Mouse (Mus musculus): ENCODE results near the gene Fxyd3.

Fxyd3 gene

DNA sequence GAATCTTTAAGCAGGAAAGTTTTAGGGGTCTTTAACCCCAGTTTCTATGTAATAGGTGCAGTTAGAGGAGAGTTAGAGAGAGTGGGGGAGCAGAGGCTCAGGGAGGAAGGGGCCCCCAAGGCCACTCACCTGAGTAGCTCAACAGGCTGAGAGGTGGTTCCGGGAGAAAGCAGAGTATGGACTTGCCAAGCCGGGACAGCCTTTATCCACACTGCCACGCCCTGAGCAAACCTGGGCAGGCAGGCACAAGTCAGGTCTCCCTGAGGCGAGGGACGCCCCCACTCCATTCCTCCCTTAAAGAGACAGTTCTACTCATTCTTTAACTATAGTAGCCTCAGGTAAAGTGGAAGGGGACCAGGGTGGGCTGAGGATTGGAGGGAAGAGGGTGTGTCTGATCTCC lies at the start of gene Fxyd3:
Gene Fxyd3, minus strand, starts transcription at position 213 of the 400 bp plus-strand sequence.
- peak in 1 of 2 experiments; percentile 60 for DNase-seq

GRCm38 (mm10) chr7:31125116-31125515 lies 48.6 kb upstream of the Fxyd3 start:
- no peak for DNase-seq

DNA sequence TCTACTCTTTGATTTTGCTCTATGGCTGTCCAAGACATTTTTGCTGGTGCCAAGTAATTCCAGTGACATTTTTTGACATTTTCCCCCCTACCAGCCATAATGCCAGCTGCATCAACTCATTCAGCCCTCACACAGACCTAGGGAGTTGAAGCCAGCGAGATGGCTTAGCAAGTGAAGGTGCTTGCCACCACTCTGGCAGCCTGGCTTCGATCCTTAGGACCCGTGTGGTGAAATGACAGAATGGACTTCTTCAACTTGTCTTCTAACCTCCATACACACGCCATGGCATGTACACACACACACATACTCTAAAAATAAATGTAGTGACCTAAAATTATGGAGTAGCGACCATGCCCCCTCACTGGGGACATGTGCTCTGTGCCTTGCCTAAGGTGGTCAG lies 47.9 kb upstream of the Fxyd3 start:
- DNase-seq, result no peak

DNA sequence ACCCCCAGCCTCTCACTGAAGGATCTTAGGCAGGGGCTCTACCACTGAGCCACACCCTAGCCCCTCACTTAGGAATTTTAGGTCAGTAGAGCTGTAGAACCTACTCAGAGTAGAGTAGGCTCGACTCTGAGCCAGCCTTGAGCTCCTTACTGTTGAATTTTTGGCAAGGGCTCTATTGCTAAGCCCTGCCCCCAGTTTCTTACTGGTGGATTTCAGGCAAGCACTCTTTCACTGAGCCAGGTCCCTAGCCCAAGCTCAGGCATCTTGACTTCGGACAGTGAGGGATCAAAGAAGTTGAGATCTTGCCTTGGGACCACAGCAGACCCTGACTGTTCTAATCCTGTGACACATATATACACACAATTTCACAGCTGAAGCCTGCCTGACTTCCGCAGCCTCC lies 47.2 kb upstream of the Fxyd3 start:
- no peak for DNase-seq

DNA sequence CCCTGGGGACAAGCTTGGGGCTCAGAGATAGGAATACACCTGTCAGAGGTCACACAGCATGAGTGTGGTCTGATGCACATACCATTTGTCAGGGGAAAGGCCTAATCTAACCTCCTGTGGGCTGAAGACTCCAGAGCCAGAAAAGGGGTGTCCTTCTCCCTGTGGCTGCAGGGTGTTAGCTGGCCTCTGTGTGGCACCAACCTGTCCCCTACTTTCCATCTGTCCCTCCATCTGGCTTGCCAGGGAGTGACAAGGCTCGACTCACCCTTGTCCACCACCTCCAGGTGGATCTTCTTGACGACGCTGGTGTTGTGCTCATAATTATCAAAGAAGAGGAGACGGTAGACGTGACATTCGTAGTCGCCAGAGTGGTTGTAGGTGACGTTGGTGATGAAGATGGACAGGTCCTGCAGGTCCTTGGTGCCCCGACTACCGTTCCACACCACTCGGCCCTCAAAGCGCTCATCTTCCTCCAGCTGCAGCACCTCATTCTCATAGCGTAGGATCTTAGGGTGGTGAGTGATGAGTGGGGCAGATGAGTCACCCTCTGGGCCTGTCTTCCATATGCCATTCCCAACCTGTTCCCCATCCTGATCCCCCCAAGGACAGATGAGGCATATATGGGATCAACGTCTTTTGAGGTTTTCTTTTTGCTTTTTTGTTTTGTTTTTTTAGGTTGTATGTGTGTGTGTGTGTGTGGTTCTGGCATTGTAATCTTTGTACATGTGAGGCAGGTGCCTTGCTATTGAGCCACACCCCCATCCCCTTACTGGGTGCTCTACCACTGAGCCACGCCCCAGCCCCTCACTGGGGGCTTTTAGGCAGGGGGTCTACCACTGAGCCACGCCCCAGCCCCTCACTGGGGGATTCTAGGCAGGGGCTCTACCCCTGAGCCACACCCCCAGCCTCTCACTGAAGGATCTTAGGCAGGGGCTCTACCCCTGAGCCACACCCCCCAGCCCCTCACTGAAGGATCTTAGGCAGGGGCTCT lies 46.4 kb upstream of the Fxyd3 start:
- DNase-seq, result no peak

DNA sequence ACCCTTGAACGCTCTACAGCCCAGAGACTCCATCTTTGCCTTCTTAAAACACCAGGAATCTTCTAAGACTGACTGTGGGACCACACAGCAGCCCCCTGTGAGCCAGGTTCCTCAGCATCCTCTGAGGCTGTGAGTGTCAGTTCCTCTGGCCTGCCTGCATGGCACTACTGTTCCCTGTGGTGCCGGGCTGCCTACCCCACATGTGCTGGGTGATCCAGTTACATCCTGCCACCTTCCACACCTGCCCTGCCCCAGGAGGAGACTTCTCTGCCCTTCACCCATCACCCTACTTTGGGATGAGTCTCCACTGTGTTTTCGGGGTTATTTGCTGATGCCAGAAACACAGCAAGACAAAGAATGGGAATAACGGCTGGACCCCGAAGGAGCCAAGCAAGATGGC lies 43.1 kb upstream of the Fxyd3 start:
- no peak for DNase-seq

- DNase-seq, result no peak
Observed at GRCm38 (mm10) chr7:31118486-31118885, 42.0 kb upstream of the Fxyd3 start.

GRCm38 (mm10) chr7:31117465-31117864 lies 41.0 kb upstream of the Fxyd3 start:
- DNase-seq, result no peak

- DNase-seq, result no peak
Observed at GRCm38 (mm10) chr7:31116721-31117145, 40.2 kb upstream of the Fxyd3 start.

DNA sequence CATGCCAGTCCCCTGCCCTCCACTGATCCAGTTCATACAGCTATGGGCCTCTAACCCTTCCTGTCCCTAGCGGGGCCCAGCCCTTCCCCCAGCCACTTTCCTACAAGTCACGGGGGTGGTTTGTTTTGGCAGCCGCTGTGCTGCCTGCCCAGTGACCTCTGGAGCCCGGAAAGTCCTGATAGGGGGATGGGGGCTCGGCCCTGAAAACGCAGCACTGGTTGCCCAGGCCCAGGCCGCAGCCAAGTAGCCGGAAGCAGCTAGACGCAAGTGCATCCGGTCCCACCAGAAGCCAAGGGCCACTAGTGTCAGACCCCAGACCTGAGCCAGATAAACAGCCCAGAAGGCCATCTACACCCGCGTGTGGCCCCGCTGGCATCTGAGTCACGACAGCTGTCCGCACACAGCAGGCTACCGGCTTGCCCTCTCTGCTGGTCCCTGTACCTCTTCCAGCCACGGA lies 39.1 kb upstream of the Fxyd3 start:
- DNase-seq, result peak; percentile 83 to 84

- DNase-seq, result peak; percentile 77 to 84
Observed at GRCm38 (mm10) chr7:31115182-31115581, 38.7 kb upstream of the Fxyd3 start, which contains the start of gene Hpn. Gene Hpn (minus strand): TSS chr7:31115290.

DNA sequence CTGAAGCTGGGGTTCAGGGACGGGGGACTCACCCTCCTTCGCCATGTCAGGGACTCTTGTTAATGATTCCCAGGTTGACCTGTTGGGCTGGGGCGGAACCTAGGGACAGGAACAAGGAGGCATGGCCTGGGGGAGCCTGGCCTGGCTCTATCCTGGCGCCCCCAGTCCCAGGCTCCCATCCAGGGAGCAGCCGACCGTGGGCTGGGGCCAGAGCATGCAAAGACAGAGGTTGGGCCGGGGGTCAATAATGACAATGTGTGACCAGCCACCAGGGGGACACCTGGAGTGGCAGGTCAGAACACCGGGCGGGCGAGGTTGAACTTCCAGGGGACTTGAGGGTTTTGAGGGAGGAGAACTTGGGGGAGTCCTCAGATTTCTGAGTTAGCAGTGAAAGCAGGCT lies 38.1 kb upstream of the Fxyd3 start:
- no peak for DNase-seq

DNA sequence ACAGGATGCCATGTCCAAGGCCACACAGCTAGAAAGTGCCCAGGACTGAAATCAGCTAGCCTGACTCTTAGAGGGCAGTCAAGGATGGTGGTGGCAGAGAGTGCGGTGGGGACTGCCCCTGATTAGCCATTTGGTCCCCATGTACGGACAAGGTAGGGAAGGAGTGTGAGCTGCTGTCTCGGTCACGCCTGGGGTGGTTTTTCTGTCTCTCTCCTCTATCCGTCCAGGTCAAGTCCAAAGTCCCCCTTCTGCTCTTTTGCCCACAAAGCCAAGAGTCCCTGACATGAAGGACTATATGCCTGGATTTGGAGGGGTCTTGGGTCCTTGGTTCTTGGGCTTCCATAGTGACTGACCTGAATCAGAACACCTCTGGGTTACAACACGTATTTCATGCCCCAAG lies 37.3 kb upstream of the Fxyd3 start:
- no peak for DNase-seq

DNA sequence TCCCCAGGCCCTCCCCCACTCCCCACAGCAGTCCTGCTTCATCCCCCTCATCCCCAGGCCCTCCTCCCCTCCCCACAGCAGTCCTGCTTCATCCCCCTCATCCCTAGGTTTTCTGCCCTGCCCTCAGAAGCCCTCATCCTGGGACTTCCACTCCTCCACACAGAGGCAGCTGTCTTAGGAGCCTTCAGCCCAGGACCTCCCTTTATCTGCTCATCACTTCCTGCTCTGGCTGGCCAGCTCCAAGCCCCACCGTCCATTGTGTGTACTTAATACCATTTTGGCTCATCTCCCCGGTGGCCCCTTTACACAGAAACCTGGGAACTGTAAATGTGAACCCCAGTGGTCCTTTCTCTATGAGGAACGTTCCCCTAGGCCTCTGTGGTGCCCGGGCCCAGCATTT lies 35.5 kb upstream of the Fxyd3 start:
- no peak for DNase-seq

GRCm38 (mm10) chr7:31110861-31111385 lies 34.4 kb upstream of the Fxyd3 start:
- no peak for DNase-seq

- DNase-seq, result no peak
Observed at GRCm38 (mm10) chr7:31109796-31110195, 33.3 kb upstream of the Fxyd3 start.

GRCm38 (mm10) chr7:31109091-31109490 lies 32.6 kb upstream of the Fxyd3 start:
- peak; percentile 61 to 72 for DNase-seq

DNA sequence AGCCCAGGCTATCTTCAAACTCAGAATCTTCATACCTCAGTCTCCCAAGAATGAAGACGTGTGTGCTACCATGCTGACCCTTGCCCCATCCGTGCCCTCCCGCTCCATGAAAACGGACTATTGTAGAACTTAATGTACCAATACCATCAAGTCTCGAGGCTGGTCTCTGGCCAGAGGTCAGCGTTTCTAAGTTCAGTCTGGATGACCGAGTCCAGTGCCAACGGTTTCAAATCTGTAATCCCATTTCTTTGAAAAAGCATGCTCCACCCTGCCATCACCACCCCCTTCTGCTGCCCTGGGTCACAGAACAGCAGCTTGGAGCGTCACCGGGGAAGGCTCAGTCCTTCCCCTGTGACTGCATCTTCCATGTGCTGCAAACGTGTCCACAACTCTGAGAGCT lies 31.3 kb upstream of the Fxyd3 start:
- DNase-seq, result no peak

- DNase-seq, result no peak
Observed at GRCm38 (mm10) chr7:31106166-31106565, 29.7 kb upstream of the Fxyd3 start.

- DNase-seq, result no peak
Observed at GRCm38 (mm10) chr7:31105061-31105768, 28.7 kb upstream of the Fxyd3 start.

DNA sequence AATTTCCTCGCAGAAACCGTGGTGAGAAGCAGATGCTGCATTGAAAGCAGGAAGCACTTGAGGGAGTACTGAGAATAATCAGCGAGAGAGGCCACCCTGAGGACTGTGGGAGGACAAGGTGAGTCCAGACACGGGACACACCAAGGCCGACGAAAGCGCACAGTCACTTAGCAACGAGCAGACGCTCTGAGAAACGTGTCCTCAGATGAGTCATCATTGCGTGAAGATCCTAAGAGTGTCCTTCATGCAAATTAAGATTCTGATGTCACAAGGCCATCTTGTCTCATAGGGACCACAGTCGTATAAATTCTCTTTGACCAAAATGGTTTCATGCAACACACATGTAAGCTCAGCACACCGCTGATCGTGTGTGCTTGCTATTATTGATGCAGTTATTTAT lies 24.3 kb upstream of the Fxyd3 start:
- no peak for DNase-seq

- DNase-seq, result no peak
Observed at GRCm38 (mm10) chr7:31099612-31099982, 23.1 kb upstream of the Fxyd3 start.

Data from lung, adult 18-20 months (tissue).